Mouse (Mus musculus): Measurements from ENCODE around the gene Rpap3.

- TF ChIP-seq CTCF (conservative IDR thresholded peaks at IDR 0.05; ENCODE audit: low read length) (no peak), NANOG (IDR thresholded peaks at IDR 0.05; ENCODE audit: borderline replicate concordance, low read length) (no peak)
Measured at GRCm38 (mm10) chr15:97646426-97646825, 59.2 kb downstream of the Rpap3 start.
